Mouse (Mus musculus) liver, postnatal 0 days (tissue): ENCODE results near the gene Oxt. TPM values are rescaled to one million over a fixed set of nuclear protein-coding genes. Genes with fewer than 3 reads are reported as not detected.
"Not testable (repeated sequence)": the region's sequence is repeated elsewhere in the genome, so short reads cannot be mapped to it uniquely, and the experiment has no call there.

Experiments used
- ATAC-seq: fragments of 200-750 bp; cut with Nextera tagmentation; 2 replicates; pipeline ENCODE4 v1.8.0; 2017; ENCODE audit warnings: mild to moderate bottlenecking, moderate library complexity
- DNase-seq: peaks from one replicate; pipeline ENCODE4 v3.0.0-alpha.2; 2016
- H3K27ac ChIP-seq: fragments of 300-500 bp; sonication (generic); 2 replicates; pipeline ENCODE4 v1.5.1; 2014; ENCODE audit warnings: antibody characterized with exemption, moderate library complexity, mild to moderate bottlenecking, low read depth
- H3K27me3 ChIP-seq: fragments of 300-500 bp; sonication (generic); 2 replicates; pipeline ENCODE4 v1.6.1; 2014; ENCODE audit warnings: low read length, control low read depth, mixed read lengths; ENCODE audit not compliant: insufficient read depth
- H3K36me3 ChIP-seq: fragments of 300-500 bp; sonication (generic); replicated peaks from 2 replicates; pipeline ENCODE4 v1.6.1; 2014; ENCODE audit warnings: mild to moderate bottlenecking, control low read depth, low read length, moderate library complexity, mixed read lengths; ENCODE audit not compliant: insufficient read depth
- H3K4me1 ChIP-seq: fragments of 300-500 bp; sonication (generic); 2 replicates; pipeline ENCODE4 v1.6.1; 2014; ENCODE audit warnings: antibody characterized with exemption, mild to moderate bottlenecking, control low read depth; ENCODE audit not compliant: insufficient read depth
- H3K4me2 ChIP-seq: fragments of 300-500 bp; sonication (generic); 2 replicates; pipeline ENCODE4 v1.6.1; 2014; ENCODE audit warnings: low read depth, mild to moderate bottlenecking, low read length, moderate library complexity, mixed read lengths
- H3K4me3 ChIP-seq: fragments of 300-500 bp; sonication (generic); 2 replicates; pipeline ENCODE4 v1.5.1; 2014; ENCODE audit warnings: low read depth, low read length
- H3K9ac ChIP-seq: fragments of 300-500 bp; sonication (generic); replicated peaks from 2 replicates; pipeline ENCODE4 v1.6.1; 2014; ENCODE audit warnings: mild to moderate bottlenecking, moderate library complexity
- H3K9me3 ChIP-seq: fragments of 300-500 bp; sonication (generic); 2 replicates; pipeline ENCODE4 v1.6.1; 2016; ENCODE audit warnings: mild to moderate bottlenecking, control low read depth, low read length, mixed read lengths
- CTCF ChIP-seq: sonication (generic); IDR thresholded peaks from 2 replicates; pipeline ENCODE4 v1.5.1; 2016; ENCODE audit warnings: antibody characterized with exemption, low read depth
- EP300 ChIP-seq: IDR thresholded peaks from 2 replicates; pipeline ENCODE4 v1.6.1; 2016; ENCODE audit warnings: antibody characterized with exemption, low read depth, mild to moderate bottlenecking
- WGBS: fragments of 180-500 bp; shearing (Covaris S2); extraction: QIAGEN DNeasy Blood & Tissue Kit; methylation state at CpG from one replicate; pipeline ENCODE4 v1.1.7; 2014; ENCODE audit not compliant: insufficient replicate concordance; 5-methylcytosine and 5-hydroxymethylcytosine counted together
- polyA plus RNA-seq: library from polyadenylated mRNA; unstranded; fragments of >200 nt; fragmentation: Nextera tagmentation; extraction: Ambion mirVana; gene quantifications from 2 replicates; pipeline ENCODE4 v1.2.1, GENCODE M21; 2015

Oxt gene
- polyA plus RNA-seq, 1 experiment from 2014 or later = not detected

DNA sequence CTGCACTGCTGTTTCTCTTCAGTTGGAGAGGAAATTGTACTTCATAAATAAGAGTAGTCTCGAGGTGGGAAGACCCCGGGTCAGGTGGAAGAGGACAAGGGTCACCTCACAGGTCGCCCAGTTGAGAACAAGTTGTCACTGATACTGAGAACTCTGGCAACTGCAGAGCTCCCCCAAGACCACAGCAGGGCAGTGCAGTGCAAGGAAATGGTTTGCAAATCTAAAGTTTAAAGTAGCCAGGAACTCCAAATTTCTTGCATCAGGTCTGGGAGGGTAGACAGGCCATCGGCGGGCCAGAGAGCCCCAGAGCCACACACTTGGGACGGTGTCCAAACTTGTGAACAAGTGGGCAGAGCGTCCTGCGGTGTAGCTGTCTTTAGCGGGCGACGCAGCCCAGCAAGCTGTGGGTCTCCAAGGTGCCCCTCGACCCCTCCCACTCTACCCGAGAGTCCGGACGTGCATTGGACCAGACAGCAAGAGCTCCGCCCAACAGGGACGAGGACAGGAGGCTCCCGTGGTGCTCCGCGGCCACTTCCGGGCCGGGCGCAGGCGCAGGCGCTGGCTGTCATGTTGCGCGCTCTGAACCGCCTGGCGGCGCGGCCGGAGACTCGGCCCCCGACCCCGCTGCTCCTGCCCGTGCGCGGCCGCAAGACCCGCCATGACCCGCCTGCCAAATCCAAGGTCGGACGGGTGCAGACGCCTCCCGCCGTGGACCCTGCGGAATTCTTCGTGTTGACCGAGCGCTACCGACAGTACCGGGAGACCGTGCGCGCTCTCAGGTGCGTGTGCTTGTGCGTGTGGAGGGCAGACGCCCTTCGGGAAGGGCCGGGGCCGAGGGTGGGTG, 12.5 kb upstream of the Oxt start, which contains the start of gene Mrps26:
Gene Mrps26 (plus strand): TSS at position 531 of the 844 bp plus-strand sequence.
- H3K4me3 ChIP-seq = peak within 1 kb of the TSS; percentile 92
- under 1% methylated on average over 52 of the region's 61 CpGs for WGBS
- peak within 1 kb of the TSS; percentile 66 for H3K27ac ChIP-seq
- DNase-seq (peak; percentile 90), ATAC-seq (peak; percentile 99)
- peak within 1 kb of the TSS; percentile 76 for H3K4me2 ChIP-seq
- TF ChIP-seq CTCF = peak; percentile 55
- TF ChIP-seq EP300 = no peak
- peaks cover 7% of the 10 kb centered on the region for H3K36me3 ChIP-seq
- peaks cover 19% of the 10 kb centered on the region for H3K4me1 ChIP-seq
- peak within 1 kb of the TSS; percentile 88 for H3K9ac ChIP-seq
- H3K27me3 ChIP-seq = no peaks in the 10 kb centered on the region
- no peaks in the 10 kb centered on the region for H3K9me3 ChIP-seq

DNA sequence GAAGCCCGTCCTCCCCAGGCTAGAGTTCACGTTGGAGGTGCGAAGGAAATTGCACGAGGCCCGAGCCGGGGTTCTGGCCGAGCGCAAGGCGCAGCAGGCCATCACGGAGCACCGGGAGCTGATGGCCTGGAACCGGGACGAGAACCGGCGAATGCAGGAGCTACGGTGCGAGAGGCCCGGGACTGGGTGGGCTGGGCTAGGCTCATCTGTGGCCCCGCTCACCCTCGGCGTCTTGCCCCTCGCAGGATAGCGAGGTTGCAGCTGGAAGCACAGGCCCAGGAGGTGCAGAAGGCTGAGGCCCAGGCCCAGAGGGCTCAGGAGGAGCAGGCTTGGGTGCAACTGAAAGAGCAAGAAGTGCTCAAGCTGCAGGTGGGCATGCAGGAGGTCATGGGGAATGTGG, 11.9 kb upstream of the Oxt start:
- no peaks in the 10 kb centered on the region for H3K9me3 ChIP-seq
- no peaks in the 10 kb centered on the region for H3K27me3 ChIP-seq
- WGBS = 1% methylated on average over 23 of the region's 23 CpGs
- ATAC-seq = peak; percentile 23; the same call in 1 of the 2 replicates
- H3K36me3 ChIP-seq = peaks cover 7% of the 10 kb centered on the region
- peak overlapping the region; percentile 88 for H3K9ac ChIP-seq
- peaks cover 19% of the 10 kb centered on the region for H3K4me1 ChIP-seq
- H3K4me2 ChIP-seq = peak overlapping the region; percentile 76
- peak overlapping the region; percentile 92 for H3K4me3 ChIP-seq
- H3K27ac ChIP-seq = peak overlapping the region; percentile 51; the same call in 1 of the 2 replicates
- no peak for DNase-seq
- TF ChIP-seq CTCF (no peak), EP300 (no peak)

GRCm38 (mm10) chr2:130564983-130565382, 11.0 kb upstream of the Oxt start:
- ATAC-seq = no peak
- Histone ChIP-seq H3K4me3 (no peak overlapping the region), H3K9me3 (no peaks in the 10 kb centered on the region), H3K27ac (no peak overlapping the region), H3K27me3 (no peaks in the 10 kb centered on the region), H3K4me2 (peak overlapping the region; percentile 76; the same call in 1 of the 2 replicates), H3K36me3 (peaks cover 7% of the 10 kb centered on the region), H3K9ac (no peak overlapping the region), H3K4me1 (peaks cover 19% of the 10 kb centered on the region)
- TF ChIP-seq CTCF = no peak
- TF ChIP-seq EP300 = no peak
- no peak for DNase-seq
- WGBS = 91% methylated on average over 8 of the region's 8 CpGs

DNA sequence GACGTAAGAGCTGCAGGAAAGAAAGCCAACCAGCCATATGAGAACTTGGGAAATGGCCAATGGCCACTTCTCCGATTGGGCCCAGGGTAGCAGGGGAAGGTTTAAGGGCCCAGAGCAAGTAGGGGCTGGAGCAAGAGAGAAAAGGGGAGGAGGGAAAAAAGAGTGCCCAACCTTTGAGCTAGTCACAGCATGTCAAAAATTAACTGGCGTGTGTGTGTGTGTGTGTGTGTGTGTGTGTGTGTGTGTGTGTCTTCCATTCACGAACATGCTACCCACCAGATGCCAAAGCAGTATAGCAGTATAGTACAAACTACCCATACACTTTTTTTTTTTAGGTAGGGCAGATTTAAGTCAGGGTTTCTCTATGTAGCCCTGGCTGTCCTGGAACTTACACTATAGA, 7.1 kb upstream of the Oxt start:
- no peak for TF ChIP-seq CTCF
- TF ChIP-seq EP300 = no peak
- Histone ChIP-seq H3K4me1 (peaks cover 11% of the 10 kb centered on the region), H3K27me3 (no peaks in the 10 kb centered on the region), H3K4me3 (no peak overlapping the region), H3K36me3 (peaks cover 7% of the 10 kb centered on the region), H3K9me3 (no peaks in the 10 kb centered on the region), H3K27ac (no peak overlapping the region), H3K9ac (no peak overlapping the region), H3K4me2 (no peak overlapping the region)
- ATAC-seq (peak; percentile 42; the same call in 1 of the 2 replicates), DNase-seq (no peak)
- 65% methylated on average over 4 of the region's 4 CpGs for WGBS

GRCm38 (mm10) chr2:130569926-130570325, 6.0 kb upstream of the Oxt start:
- no peak overlapping the region for H3K27ac ChIP-seq
- H3K36me3 ChIP-seq = peaks cover 7% of the 10 kb centered on the region
- H3K4me2 ChIP-seq = no peak overlapping the region
- H3K4me1 ChIP-seq = peaks cover under 1% of the 10 kb centered on the region; the same call in 1 of the 2 replicates
- no peaks in the 10 kb centered on the region for H3K9me3 ChIP-seq
- H3K27me3 ChIP-seq = no peaks in the 10 kb centered on the region
- no peak overlapping the region for H3K4me3 ChIP-seq
- ATAC-seq = no peak
- DNase-seq = no peak
- no peak overlapping the region for H3K9ac ChIP-seq
- no peak for TF ChIP-seq CTCF
- TF ChIP-seq EP300 = no peak

- 74% methylated on average over 5 of the region's 5 CpGs for WGBS
- TF ChIP-seq EP300 (no peak), CTCF (peak; percentile 24; the same call in 1 of the 2 replicates)
- no peaks in the 10 kb centered on the region for H3K9me3 ChIP-seq
- peaks cover 46% of the 10 kb centered on the region for H3K27me3 ChIP-seq
- H3K36me3 ChIP-seq = no peaks in the 10 kb centered on the region
- H3K4me1 ChIP-seq = peaks cover 5% of the 10 kb centered on the region; the same call in 1 of the 2 replicates
- no peak overlapping the region for H3K4me3 ChIP-seq
- ATAC-seq = no peak
- H3K4me2 ChIP-seq = no peak overlapping the region
- H3K27ac ChIP-seq = no peak overlapping the region
- H3K9ac ChIP-seq = no peak overlapping the region
- no peak for DNase-seq
Measured at GRCm38 (mm10) chr2:130574960-130575359, 1.0 kb upstream of the Oxt start.

GRCm38 (mm10) chr2:130576564-130576963, 591 bp downstream of the Oxt start:
- not testable (repeated sequence) for ATAC-seq, H3K36me3 ChIP-seq, H3K9me3 ChIP-seq, DNase-seq, H3K27ac ChIP-seq, H3K9ac ChIP-seq
- peaks cover 11% of the 10 kb centered on the region; the same call in 1 of the 2 replicates for H3K4me1 ChIP-seq
- peaks cover 62% of the 10 kb centered on the region for H3K27me3 ChIP-seq
- peak overlapping the region; percentile 32 for H3K4me3 ChIP-seq
- WGBS = 6% methylated on average over 24 of the region's 32 CpGs
- peak overlapping the region; percentile 57 for H3K4me2 ChIP-seq
